Mouse (Mus musculus) megakaryocyte, embryonic 14.5 days (primary cell): ENCODE results near the gene Gm5416. TPM values are rescaled to one million over a fixed set of nuclear protein-coding genes. Genes with fewer than 3 reads are reported as not detected.
A peak's percentile ranks its signal among the peaks of the same experiment; 100 is the strongest.
"Not testable (repeated sequence)": the region's sequence is repeated elsewhere in the genome, so short reads cannot be mapped to it uniquely, and the experiment has no call there.

Source experiments
- H3K27me3 ChIP-seq: replicated peaks from 2 replicates; pipeline ENCODE3; 2012; ENCODE audit warnings: inconsistent platforms
- H3K36me3 ChIP-seq: replicated peaks from 2 replicates; pipeline ENCODE3; 2012; ENCODE audit warnings: low read length, inconsistent platforms, mixed read lengths
- H3K4me1 ChIP-seq: 2 replicates; pipeline ENCODE4 v1.6.1; 2012; ENCODE audit warnings: inconsistent platforms
- H3K4me3 ChIP-seq: replicated peaks from 2 replicates; pipeline ENCODE3; 2012; ENCODE audit warnings: moderate library complexity, mild to moderate bottlenecking, inconsistent platforms
- H3K9me3 ChIP-seq: 2 replicates; pipeline ENCODE4 v1.6.1; 2012; ENCODE audit warnings: inconsistent platforms
- FLI1 ChIP-seq: IDR thresholded peaks from 2 replicates; pipeline ENCODE4 v1.6.1; 2012; ENCODE audit warnings: low read length, inconsistent platforms, mixed read lengths
- GATA1 ChIP-seq: IDR thresholded peaks from 3 replicates; pipeline ENCODE4 v1.6.1; 2012; ENCODE audit warnings: mixed read lengths, low read length, inconsistent platforms, borderline replicate concordance
- polyA plus RNA-seq: library from polyadenylated mRNA; stranded (reverse); fragments of >175 nt; gene quantifications from 2 replicates; pipeline ENCODE4 v1.2.3, GENCODE M21; 2012; ENCODE audit warnings: low replicate concordance; ENCODE audit not compliant: insufficient read depth

The Gm5416 gene
- polyA plus RNA-seq, result not detected in 2 replicates

DNA sequence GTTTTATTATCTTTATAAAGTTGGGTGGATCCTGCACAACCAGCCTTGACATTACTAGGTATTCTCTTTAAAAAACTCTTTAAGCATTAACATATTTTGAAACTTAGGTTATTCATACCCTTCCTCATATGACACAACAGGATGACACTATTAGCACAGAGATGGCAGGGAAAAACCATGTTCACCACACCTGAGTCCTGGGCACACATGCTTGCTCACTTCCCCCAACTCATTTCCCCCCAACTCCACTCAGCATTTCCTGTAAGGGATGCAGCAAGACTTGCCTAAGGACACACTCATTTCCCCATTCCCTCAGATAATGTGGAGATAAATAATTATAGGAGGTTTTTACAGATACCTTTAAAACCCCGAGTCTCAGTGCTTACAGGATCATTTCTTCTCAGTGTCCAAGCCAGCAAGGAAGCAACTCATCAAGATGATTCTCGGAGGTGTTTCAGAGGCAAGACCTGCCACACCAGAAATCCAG lies at the start of gene Gm5416:
Gene Gm5416 (plus strand): TSS at position 437 of the 487 bp plus-strand sequence.
- TF ChIP-seq GATA1, result no peak
- no peak for TF ChIP-seq FLI1
- Histone ChIP-seq H3K4me1 (no peaks in the 10 kb centered on the region), H3K27me3 (no peaks in the 10 kb centered on the region), H3K36me3 (no peaks in the 10 kb centered on the region), H3K4me3 (no peak within 1 kb of the TSS), H3K9me3 (no peaks in the 10 kb centered on the region)

- not testable (repeated sequence) for H3K36me3 ChIP-seq, H3K27me3 ChIP-seq, H3K4me1 ChIP-seq, H3K4me3 ChIP-seq, H3K9me3 ChIP-seq
These were observed 42.4 kb upstream of the Gm5416 start for GRCm38 (mm10) chr16:36167841-36168240.

GRCm38 (mm10) chr16:36176108-36176507 lies 34.1 kb upstream of the Gm5416 start:
- Histone ChIP-seq H3K4me3 (no peak overlapping the region), H3K9me3 (no peaks in the 10 kb centered on the region), H3K36me3 (no peaks in the 10 kb centered on the region), H3K4me1 (no peaks in the 10 kb centered on the region), H3K27me3 (no peaks in the 10 kb centered on the region)
- TF ChIP-seq FLI1 (no peak), GATA1 (no peak)

DNA sequence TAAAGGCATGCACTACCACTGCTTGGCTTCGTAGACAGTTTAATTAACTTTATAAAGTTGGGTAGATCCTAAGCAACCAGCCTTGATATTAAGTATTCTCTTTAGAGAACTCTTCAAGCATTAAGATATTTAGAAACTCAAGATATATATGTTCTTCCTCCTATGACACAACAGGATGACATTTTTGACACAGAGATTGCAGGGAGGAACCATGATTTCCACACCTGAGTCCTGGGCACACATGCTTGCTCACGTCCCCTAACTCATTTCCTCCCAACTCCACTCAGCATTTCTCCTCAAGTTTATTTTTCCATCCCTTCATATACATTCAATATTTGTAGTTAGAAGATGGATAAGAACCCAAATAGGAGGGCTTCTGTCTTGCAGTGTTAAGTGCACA lies 30.3 kb upstream of the Gm5416 start:
- Histone ChIP-seq H3K4me1 (no peaks in the 10 kb centered on the region), H3K36me3 (no peaks in the 10 kb centered on the region), H3K4me3 (no peak overlapping the region), H3K9me3 (no peaks in the 10 kb centered on the region), H3K27me3 (no peaks in the 10 kb centered on the region)
- no peak for TF ChIP-seq FLI1

GRCm38 (mm10) chr16:36183912-36184311 lies 26.3 kb upstream of the Gm5416 start, which contains the start of gene Gm5483:
Gene Gm5483 (plus strand): TSS chr16:36184212.
- not testable (repeated sequence) for H3K4me1 ChIP-seq, H3K36me3 ChIP-seq, H3K9me3 ChIP-seq, H3K27me3 ChIP-seq, H3K4me3 ChIP-seq

- no peaks in the 10 kb centered on the region for H3K27me3 ChIP-seq
- no peak for TF ChIP-seq FLI1
- TF ChIP-seq GATA1, result no peak
- no peaks in the 10 kb centered on the region for H3K36me3 ChIP-seq
- H3K4me3 ChIP-seq, result no peak overlapping the region
- H3K4me1 ChIP-seq, result no peaks in the 10 kb centered on the region
- H3K9me3 ChIP-seq, result 0 out of 2 replicates have a peak, but pooled peaks cover 3% of the 10 kb centered on the region
These were observed 11.0 kb upstream of the Gm5416 start for GRCm38 (mm10) chr16:36199226-36199625.

DNA sequence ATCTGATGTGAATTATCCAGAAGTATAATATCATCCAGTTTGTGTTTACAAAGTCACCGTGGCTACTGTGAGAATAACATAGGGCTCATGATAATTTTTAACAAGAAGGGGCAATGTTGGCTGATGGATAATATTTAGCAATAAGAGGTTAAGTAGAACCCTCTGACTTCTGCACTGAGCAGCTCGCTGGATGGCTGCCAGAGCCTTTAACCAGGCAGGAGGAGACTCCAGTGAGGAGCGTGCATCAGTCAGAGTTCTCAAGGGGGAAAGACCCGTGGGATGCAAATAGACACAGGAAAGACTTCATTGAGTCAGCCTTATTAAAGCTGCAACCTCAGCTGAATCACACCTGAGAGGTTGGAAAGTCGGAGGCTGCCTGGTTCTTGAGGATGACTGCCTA lies 6.4 kb upstream of the Gm5416 start:
- TF ChIP-seq FLI1 (no peak), GATA1 (no peak)
- Histone ChIP-seq H3K9me3 (no peaks in the 10 kb centered on the region), H3K4me3 (no peak overlapping the region), H3K27me3 (no peaks in the 10 kb centered on the region), H3K4me1 (no peaks in the 10 kb centered on the region), H3K36me3 (no peaks in the 10 kb centered on the region)

DNA sequence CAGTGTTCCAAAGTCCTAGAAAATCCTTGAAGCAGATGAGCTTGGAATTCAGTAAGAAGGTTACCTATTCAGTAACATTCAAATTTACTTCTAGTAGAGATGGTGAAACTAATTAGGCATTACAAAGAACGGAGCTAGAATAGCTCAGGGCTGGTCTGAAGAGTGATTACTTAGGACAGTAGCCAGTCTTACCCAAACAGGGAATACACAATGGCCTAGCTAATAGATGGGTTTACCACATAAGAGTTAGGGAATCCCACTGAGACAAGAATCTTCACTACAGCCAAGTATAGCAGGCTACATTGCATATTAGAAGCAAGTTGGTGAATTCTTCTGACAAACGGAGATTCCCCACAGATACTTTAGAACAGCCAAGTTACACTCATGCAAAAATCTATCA lies 4.5 kb upstream of the Gm5416 start:
- H3K4me1 ChIP-seq, H3K4me3 ChIP-seq, H3K27me3 ChIP-seq, H3K9me3 ChIP-seq, H3K36me3 ChIP-seq: not testable (repeated sequence)

GRCm38 (mm10) chr16:36221168-36221567 lies 11.0 kb downstream of the Gm5416 start, which contains the start of gene 2010005H15Rik:
Gene 2010005H15Rik (plus strand): TSS chr16:36221468.
- H3K9me3 ChIP-seq, H3K27me3 ChIP-seq, H3K36me3 ChIP-seq, H3K4me1 ChIP-seq: not testable (repeated sequence)
- H3K4me3 ChIP-seq, result peak within 1 kb of the TSS; percentile 74

- not testable (repeated sequence) for H3K9me3 ChIP-seq, H3K27me3 ChIP-seq, H3K36me3 ChIP-seq, H3K4me1 ChIP-seq, H3K4me3 ChIP-seq
These were observed 50.4 kb downstream of the Gm5416 start for GRCm38 (mm10) chr16:36260585-36260984.

Other genes starting within 250 kb of the Gm5416 start
- 5.8 and 13.3 TPM in 2 replicates for gene Kpna1, start 231.7 kb upstream of the Gm5416 start, polyA plus RNA-seq
- 0.61 and 0.82 TPM in 2 replicates for gene Wdr5b, start 169.2 kb upstream of the Gm5416 start, polyA plus RNA-seq
- 3.7 and 230 TPM in 2 replicates for gene Fam162a, start 138.8 kb upstream of the Gm5416 start, polyA plus RNA-seq
- gene Ccdc58, start 138.7 kb upstream of the Gm5416 start, polyA plus RNA-seq, result 2.3 and 7.6 TPM in 2 replicates
- gene Csta1, start 79.2 kb upstream of the Gm5416 start, polyA plus RNA-seq, result not detected in 2 replicates
- 1.6 TPM in 1 of 2 replicates, not detected in the other for gene Stfa2l1, start 53.6 kb upstream of the Gm5416 start, polyA plus RNA-seq
- 2.0 TPM in 1 of 2 replicates, not detected in the other for gene Gm5483, start 26.2 kb upstream of the Gm5416 start, polyA plus RNA-seq
- gene 2010005H15Rik, start 11.1 kb downstream of the Gm5416 start, polyA plus RNA-seq, result not detected in 2 replicates
- gene Stfa1, start 66.5 kb downstream of the Gm5416 start, polyA plus RNA-seq, result not detected in 2 replicates
- gene BC117090, start 123.9 kb downstream of the Gm5416 start, polyA plus RNA-seq, result not detected in 2 replicates
- 3.2 TPM in 1 of 2 replicates, not detected in the other for gene BC100530, start 157.3 kb downstream of the Gm5416 start, polyA plus RNA-seq
- gene Stfa2, start 198.1 kb downstream of the Gm5416 start, polyA plus RNA-seq, result 0.78 TPM in 1 of 2 replicates, not detected in the other
- gene Stfa3, start 245.0 kb downstream of the Gm5416 start, polyA plus RNA-seq, result not detected in 2 replicates